Mouse (Mus musculus) thymus, postnatal 4 days (tissue): ENCODE measurements around the gene Timm8b.

ENCODE experiments used
- DNase-seq: peaks from one replicate; pipeline ENCODE4 v3.0.0; 2021

Timm8b gene

DNA sequence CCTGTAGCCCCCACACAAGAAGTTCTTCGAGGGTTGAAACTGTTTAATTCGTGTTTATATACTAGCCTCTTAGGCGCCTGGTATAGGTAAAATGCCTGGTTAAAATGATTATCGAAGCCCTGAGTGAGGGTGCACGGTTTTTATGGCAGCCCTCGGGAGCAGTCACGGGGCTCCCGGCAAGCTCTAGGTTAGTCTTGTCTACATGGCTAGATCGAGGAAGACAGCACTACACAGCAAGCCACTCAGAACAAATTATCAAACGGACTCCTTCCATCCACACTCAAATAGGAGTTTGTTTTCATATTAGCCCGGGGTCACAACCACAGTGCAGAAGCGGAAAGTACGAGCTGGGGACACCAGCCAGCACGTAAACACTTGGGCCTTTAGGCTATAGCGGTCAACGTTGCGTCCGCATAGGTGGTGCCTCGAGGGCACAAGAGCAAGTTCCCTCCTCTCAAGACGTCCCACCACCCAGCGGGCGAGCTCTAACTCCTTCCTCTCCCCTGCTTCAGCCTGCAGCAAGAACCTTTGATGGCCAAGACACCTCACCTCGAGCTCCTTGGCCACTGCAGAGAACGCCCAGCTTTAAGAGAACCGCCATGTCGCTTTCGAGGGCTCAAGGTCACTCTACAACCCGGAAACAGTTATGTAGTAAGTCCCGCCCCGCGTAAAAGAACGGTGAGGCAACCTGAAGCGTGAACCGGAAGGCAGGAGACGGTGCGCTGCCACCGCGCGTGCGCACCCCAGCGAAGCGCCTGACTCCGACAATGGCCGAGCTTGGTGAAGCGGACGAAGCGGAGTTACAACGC lies at the start of gene Timm8b, which contains the start of gene Sdhd:
Timm8b (plus strand) TSS at position 722 of the 809 bp plus-strand sequence.
Sdhd (minus strand) TSS at position 624 of the 809 bp plus-strand sequence.
- peak; percentile 93 for DNase-seq

DNA sequence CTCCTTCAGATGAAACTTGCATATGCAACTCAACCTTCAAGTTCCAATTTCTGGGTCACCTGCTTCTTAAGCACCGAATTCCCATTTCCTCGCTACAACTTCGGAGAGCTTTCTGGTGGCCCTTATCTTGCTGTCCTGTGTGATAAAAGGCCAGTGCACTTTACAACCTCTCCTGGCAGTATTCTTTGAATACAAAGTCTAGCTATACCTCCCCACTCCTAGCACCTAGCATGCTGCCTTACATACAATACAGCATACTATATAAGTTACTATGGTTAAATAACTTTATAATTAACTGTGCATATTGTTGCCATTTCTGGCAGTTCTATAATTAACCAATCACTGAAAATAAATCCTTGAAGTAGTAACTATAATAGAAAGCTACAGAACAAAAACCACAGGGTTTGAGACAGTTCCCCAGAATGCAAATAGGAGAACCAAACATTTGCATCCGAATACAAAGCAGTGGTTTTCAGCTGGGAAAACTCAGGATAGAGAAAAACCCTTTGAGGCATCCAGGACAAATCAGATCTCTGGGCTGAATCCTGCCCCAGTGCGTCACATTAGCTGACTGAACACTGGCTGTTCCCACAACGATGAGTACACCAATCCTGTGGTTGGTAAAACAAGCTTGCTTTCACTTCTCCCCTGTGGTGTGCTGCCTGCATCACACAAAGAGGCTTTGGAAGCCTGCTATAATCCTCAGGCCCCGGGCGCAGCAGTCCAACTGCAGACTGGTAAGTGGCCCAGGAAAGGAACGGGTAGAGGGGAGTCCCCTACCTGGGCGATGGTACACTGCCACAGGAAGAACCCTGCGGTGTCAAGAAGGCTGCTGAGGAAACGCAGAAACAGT lies 49.2 kb upstream of the Timm8b start, which contains the start of gene Il18:
Il18 (plus strand) TSS at position 587 of the 853 bp plus-strand sequence.
- DNase-seq, result peak; percentile 50

DNA sequence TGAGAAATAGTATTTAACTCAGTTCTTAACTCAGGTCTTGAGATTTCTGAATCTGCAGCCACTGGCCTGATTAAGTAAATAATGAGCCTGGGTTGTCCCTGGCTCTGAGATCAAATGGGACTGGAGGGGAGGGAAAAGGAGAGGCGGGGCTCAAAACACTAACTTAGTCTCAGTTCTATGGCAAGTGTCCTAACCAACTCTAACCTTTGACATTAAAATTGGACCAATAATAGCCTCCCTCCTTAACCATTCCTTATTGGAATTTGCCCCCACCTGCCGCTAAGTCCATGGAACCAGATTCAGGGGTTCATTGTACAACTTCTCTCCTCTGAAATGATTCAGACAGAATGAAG lies 48.6 kb upstream of the Timm8b start, which contains the start of gene Bco2:
Bco2 (minus strand) TSS at position 88 of the 353 bp plus-strand sequence.
- DNase-seq, result no peak

DNA sequence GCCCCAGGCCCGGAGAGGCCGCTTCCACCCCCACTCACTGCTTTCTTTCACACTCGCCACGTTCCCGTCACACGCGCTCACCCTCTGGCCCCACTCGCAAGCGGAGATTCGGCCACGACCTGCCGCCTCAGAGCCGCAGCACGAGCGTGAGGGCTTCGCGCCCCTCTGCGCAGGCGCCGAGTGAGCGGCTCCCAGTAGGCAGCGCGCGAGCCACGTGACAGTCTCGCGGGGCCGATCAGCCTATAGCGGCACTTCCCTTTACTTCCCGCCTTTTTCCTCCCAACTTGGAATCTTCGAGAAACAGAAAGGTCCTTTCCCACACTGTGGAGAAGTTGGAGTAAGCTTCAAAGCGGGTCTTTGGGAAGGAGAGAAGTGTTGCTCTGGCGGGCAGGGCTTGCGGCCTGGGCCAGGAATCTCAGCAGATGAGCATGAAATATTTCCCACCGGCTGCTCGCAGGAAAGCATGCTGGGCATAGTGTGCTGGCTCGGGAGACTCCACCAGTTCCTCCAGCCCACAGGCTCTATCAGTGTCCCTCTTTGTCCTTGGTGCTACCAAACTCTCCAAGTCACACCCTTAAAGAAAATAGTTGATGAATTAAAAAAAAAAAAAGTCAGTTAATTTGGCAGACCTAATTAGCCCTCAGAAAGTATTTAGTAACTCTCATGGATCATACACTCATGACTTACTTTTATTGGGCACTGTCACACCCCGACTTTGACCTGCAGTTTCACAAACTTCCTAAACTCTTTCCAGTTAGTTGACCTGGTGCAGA lies 42.4 kb upstream of the Timm8b start, which contains the start of gene Tex12:
Tex12 (minus strand) TSS at position 181 of the 773 bp plus-strand sequence.
- no peak for DNase-seq

DNA sequence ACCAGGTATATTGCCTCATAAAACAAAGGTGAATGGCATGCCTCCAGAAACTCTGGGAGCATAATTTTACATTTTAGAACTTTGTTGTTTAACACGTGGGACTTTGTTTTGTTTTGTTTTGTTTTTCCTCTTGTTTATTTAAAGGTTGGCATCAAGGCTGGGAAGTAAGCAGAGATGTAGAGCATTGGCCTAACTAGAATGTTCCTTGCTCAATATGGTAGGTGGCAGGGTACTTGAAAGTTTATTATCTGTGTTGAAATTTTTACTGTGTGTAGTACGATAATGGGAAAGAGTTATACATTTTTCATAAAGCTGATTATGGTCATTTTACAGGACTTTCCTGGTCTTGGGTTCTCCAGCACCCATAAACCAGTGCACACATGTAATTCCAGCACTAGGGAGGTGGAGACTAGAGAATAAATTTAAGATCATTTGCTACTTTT lies 41.8 kb upstream of the Timm8b start:
- no peak for DNase-seq

DNA sequence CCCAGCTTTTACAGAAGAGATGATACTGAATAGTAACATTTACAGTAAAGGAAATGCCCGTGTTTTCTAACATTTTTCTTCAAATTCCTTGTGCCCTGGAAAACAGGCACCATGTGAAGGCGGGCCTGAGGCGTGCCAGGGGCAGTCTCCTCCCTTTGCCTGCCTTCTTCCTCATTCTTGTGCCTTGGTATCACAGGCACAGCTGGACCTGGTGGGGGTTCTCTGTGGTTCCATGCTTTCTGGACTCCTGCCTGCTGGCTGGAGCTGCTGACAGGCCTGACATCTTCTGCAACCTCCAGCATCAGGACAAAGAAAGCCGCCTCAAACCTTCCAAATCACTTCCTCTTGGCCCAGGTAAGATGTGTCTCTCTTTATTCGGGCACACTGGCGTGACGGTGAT lies 38.5 kb upstream of the Timm8b start:
- no peak for DNase-seq

DNA sequence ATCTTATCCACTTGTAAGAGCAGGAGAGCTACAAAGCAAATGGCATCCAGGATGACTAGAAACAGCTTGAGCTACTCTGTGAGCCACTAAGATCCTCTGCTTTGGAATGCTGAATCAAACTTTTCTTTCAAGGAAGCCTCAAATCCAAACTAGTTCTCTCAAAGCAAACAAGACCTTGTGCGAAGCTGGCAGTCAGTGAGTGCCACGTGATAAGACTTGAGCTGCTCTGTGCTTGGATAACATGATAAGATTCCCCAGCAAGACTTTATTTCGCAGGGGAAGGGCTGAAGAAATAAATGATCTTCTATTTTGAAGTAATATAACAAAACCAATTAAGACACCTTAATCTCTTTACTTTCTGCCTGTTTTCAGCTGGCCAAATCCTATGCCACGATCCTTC lies 37.8 kb upstream of the Timm8b start:
- no peak for DNase-seq

DNA sequence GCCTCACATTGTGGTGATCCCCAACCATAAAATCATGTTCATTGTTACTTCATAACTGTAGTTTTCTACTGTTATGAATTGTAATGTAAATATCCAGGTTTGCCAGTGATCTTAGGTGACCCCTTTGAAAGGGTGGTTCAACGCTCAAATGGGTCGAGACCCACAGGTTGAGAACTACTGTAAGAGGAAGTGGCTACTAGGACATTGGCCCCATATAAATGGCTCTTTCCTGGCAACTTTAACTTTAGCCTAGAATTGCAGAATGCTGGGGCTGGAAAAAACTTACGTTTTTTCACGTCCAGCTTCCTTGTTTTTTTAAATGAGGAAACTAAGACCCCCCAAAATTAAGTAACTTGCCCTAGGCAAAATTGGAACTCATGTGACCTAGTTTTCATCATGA lies 36.3 kb upstream of the Timm8b start:
- DNase-seq, result no peak

DNA sequence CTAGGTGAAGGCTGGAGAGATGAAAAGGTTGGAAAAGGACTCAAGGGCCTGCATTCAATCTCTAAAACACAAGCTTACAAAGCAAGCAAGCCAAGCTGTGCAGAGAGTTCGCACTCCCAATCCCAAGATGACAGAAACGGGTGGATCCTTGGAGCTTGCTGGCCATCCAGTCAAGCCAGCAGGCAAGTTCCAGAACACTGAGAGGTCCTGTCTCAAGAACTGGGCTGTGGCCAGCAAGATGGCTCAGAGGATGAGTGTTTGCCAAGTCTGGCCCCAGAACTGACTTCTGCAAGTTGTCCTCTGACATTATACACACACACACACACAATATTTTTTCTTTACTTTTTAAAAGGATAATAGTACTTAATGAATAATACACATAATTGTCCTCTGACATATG lies 35.8 kb upstream of the Timm8b start:
- DNase-seq, result no peak

DNA sequence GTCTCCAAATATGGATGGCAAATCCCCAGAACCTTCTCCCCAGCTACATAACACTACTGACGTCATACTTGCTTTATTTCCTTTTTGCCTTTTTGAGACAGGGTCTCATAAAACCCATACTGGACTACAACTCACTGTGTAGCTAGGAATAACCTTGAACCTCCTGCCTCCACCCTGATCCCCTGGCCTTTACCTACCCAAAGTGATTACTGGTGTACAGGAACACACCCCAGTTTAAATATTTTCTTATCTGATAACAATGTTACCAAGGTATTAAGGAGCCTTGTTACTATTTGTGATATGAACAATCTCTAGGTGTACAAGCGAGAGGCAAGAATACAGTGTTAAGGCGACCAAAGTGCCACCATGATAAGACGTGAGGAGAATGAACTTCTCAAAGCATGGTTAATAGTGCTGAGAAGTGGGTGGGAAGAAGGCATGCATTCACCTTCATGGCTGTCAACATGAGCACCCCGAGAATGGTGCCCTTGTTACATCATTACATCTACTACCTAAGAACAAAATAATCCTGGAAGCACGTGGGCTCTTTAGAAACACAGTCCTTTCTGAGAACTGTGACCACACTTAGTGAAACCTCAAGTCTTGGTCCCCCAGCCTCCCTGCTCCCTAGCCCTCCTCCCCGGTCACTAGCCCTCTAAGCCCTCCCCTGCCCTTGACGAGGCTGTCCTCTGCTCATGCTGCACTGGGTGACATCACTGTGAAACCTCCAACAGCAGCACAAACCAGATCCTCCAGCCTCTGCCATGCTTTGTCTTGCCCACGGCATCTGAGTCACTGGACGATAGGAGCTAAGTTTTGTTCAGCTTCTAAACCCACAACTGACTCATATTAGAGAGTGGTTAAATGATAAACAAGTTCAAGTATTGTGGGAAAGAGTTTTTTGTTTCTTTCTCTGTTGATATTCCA lies 33.8 kb upstream of the Timm8b start:
- no peak for DNase-seq

DNA sequence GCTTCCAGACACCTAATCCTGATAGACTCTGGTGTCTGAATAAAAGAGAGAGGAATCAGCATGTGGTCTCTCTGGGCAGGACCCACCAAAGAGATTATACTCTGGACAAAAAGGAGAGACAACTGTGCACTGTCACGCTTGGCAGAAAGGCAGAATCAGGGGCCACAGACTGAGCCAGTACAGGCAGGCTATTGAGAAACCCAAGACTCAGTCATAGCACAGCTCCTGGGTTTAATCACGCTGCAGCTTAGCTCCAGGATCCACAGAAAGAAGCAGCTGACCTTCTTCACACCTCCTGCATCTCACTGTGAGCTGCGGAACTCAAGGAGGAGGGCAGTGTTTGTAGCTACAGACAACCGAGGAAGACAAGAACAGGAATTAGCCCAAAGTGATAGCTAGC lies 23.3 kb upstream of the Timm8b start:
- no peak for DNase-seq

DNA sequence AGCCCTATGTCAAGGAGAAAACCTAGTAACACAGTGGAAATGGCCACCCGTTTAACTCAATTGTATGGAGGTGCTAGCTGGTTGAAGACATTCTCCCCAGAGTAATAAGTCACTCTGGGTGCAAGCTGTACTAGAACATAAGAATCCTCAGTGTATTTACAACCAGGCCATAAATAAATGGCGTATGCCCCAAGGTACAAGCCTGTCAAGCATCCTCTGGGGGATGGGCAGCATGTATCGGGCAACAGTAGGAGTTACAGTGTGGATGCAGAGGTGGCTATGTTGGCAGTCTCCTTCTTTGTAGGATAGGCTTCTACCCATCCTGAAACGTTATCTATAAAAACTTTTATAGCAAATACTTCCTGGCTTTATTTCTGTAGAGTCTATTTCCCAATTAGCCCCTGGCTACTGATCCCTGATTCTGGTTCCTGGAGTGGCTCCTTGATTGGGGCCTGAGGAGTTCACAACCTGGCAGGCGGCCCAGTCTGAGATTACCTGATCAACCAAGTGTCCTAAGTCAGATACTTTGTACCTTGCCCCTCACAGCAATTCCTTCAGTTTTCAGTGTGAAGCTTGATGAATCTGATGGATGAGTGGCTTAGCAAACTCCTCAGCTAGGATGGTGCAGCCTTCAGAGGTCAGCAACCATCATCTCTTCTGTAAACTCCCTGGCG lies 18.4 kb upstream of the Timm8b start:
- DNase-seq, result no peak

DNA sequence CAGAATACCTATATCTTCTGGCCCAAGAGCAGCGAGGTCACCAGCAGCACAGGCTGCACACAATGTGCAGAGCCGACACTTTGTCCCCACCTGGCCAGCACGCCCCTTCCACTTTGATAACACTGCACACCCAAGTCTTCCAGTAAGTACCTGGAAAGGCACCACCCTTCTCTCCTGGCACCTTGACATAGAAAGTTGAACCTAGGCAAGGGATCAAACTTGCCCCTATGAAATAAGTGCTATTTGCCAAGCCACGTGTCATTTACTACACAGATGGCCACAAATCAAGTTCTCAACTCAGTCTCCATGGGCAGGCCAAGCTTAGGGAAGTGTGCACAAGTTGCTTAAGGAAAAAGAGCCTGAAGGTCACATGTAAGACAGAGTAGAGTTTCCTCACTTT lies 16.8 kb upstream of the Timm8b start:
- DNase-seq, result no peak

DNA sequence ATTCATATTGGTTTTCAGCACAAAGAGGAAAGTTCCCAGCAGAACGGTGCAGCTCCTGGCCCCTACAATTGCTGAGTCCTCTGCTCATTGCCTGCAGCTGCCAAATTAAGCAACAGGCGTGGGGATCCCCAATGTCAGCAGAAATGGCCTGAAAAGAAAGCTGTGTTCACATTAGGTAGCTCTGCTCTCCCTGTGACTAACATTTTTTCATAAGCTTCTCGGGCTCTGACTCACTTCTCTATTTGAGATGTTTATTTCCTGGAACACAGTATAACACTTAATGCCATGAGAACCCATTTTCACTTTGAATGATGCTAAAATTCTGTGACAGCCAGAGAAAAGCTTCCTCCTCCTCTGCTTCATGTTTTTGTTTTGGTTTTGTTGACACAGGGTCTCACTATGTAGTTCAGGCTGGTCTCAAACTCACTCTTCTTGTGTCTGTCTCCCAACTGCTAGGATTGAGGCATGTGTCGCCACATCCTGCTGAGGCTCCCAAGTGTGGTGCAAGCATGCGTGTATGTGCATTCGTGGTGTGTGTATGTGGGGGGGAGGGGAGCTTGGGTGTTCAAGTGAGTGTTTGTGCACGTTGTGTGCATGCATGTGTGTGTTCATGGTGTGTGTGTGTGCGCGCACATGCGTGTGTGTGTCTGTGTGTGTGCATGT lies 12.7 kb upstream of the Timm8b start:
- DNase-seq, result peak; percentile 25

DNA sequence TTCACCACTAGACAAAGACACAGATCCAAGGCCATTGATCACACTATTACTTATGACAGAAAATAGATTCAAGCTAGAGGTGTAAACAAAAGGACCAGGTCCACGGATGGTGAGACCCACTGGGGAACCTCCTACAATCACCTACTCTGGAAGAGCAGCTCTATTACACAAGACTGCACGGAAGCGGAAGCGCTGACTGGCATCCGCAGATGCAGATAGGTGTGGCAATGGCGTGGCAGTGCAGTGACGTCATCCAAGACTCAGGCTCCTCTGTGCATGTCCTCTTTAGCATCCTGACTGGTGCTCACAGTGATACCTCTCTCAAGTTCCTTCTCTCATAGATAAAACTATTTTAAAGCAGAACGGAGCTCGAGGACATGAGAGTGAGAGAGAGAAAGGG lies 10.8 kb upstream of the Timm8b start:
- DNase-seq, result no peak

DNA sequence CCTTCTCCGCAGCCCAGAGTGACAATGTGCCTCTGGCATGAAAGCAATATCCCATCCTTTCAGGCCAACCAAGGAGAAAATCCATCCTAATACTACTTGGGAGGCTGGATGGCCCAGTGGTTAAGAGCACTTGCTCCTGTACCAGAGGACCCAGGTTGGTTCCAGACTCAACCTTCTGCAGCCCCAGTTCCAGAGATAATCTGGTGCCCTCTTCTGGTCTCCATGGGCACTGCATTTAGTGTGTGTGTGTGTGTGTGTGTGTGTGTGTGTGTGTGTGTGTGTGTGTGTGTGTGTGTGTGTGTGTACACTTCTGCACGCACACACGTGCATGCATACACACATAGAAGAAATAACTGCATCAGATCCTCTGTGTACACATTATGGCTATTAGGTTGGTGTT lies 10.2 kb upstream of the Timm8b start:
- peak; percentile 75 for DNase-seq

DNA sequence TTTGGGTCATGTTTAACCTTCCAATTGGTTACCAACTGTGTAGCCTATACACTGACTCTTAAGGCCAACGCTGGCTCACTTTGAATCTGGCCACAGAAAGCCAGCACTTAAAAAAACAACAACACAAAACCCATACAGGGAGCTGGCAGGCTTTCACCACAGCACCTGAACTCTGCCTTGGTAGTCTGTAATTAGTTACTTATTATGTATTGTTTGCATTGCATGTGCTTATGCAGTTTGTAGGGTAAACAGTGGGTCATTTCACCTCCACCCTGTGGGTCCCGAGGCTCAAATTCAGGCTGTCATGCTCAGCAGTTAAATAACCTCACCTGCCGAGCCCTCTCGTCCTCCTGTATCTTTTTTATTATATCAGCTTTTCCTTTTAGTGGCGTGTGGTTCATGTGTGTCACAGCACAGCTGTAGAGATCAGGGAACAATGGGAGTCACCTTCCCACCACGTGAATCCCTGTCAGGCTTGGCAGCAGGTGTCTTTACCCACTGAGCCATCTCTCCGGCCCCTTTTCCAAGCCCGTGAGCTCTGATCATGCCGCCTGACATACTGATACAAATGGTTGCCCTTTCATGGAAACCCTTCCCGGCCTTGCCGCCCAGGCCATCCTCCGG lies 8.8 kb upstream of the Timm8b start:
- DNase-seq, result no peak

DNA sequence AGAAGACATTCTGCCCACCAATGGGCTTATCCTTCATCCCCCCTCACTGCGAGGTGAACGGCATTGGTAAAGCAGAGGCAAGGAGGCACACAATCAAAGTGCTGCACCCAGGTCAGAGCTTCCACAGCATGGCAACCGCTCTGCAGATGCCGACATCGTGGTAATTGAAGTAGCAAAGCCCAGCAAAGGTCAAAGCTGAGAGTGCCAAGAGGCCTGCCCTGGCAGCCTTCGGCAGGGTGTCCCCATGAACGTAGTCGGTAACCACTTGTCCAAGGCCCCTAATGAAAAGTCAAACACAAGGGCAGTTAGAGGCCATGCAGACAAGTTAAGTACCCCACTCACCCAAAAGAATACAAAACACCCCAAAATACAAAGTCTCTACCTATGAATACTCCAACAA lies 6.7 kb upstream of the Timm8b start:
- no peak for DNase-seq

DNA sequence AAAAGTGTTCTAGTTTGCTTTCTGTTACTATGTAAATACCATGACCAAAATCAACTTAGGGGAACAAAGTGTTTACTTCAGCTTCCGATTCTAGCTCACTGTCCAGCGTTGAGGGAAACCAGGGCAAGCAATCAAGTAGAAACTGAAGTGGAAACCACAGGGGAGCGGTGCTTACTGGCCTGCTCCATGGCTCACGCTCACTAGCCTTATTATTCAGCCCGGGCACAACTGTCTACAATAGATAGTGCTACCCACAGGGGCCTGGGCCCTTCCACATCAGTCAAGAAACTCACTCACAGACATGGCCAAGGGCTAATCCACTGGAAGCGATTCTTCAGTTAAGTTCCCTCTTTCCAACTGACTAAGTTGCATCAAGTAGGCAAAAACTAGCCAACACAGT lies 2.2 kb upstream of the Timm8b start:
- no peak for DNase-seq
